Comparison of ENCODE assay signal across 28 mouse cellular contexts in the genomic region with DNA sequence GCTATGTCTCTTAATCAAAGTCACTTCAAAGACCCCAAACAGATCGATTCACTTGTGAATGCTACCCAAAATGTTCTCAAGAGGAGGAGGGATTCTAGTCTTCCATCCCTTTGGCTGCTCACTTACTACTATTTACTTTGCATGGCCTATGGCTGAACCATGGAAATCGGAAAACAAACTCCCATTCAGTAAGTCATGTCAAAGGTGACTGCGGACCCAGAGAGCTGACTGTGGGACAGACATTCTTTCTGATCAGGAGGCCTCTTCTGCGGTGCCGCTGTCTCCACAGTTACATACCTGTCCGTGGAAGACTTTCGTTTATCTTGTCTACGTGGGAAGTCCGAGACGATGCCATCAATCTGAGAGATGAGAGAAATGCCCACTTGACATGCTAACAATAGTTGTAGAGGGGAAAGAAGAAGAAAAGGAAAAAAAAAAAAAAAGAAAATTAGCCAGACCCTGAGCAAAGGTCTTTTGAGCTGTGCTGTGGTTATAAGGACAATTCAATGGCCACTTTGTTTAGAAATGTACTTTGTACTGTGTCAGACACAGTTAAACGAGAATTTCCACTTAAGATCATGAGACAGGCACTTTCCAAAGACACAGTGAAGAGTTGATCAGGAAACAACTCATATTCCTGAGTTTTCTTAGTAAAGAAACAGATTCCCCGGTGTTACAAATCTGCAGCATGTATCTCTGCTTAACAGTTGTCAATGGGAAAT.
DNase-seq lines count a peak whose midpoint lies in the region; ATAC-seq and TF ChIP-seq lines count a peak whose summit lies in the region.
"Had no signal": no experiment of that assay in that cellular context is flagged by ENCODE, and none has a peak within 500 bp of the region (broad histone marks: within the 10 kb centered on the region; RNA-seq: fewer than 3 reads in every experiment).

No protein-coding gene starts in this region.

- H3K27ac ChIP-seq in hindbrain, embryonic 10.5 days = no peak overlapping the region
- no peak overlapping the region for H3K27ac ChIP-seq in hindbrain, embryonic 11.5 days (ENCODE audit: low read depth, low read length)
- no peak overlapping the region for H3K27ac ChIP-seq in intestine, embryonic 14.5 days (ENCODE audit: low read depth)
- H3K27ac ChIP-seq in intestine, postnatal 0 days (ENCODE audit: low read depth, low read length) = no peak overlapping the region; the same call in 1 of the 2 replicates
- no peak overlapping the region for H3K27ac ChIP-seq in limb, embryonic 10.5 days
- no peak overlapping the region for H3K27ac ChIP-seq in stomach, postnatal 0 days (replicated peaks)
- H3K27ac ChIP-seq: embryonic facial prominence, embryonic 10.5 days; embryonic facial prominence, embryonic 13.5 days; forebrain, embryonic 13.5 days; hindbrain, embryonic 12.5 days; hindbrain, embryonic 15.5 days had no signal

- ATAC-seq in hindbrain, embryonic 11.5 days (ENCODE audit: low FRiP score) = no peak
- no peak for ATAC-seq in intestine, embryonic 14.5 days (replicated peaks; ENCODE audit: low FRiP score, low TSS enrichment, low read depth)
- ATAC-seq in intestine, postnatal 0 days = peak; percentile 85
- ATAC-seq in stomach, postnatal 0 days (ENCODE audit: low FRiP score, low TSS enrichment) = no peak
- ATAC-seq: forebrain, embryonic 13.5 days; forebrain, embryonic 16.5 days; Patski had no signal

- no peak overlapping the region for H3K9ac ChIP-seq in hindbrain, embryonic 11.5 days (ENCODE audit: low read depth, low read length)
- H3K9ac ChIP-seq in intestine, embryonic 14.5 days (ENCODE audit: low read length) = no peak overlapping the region
- no peak overlapping the region for H3K9ac ChIP-seq in intestine, postnatal 0 days (ENCODE audit: low read depth, low read length)
- H3K9ac ChIP-seq in stomach, postnatal 0 days (ENCODE audit: low read length) = no peak overlapping the region
- H3K9ac ChIP-seq: embryonic facial prominence, embryonic 13.5 days; forebrain, embryonic 13.5 days; hindbrain, embryonic 12.5 days; hindbrain, embryonic 15.5 days had no signal

- peaks cover 26% of the 10 kb centered on the region for H3K4me1 ChIP-seq in hindbrain, embryonic 10.5 days (replicated peaks)
- H3K4me1 ChIP-seq in hindbrain, embryonic 11.5 days (replicated peaks; ENCODE audit: control insufficient read depth, insufficient read depth, low read length) = no peaks in the 10 kb centered on the region
- no peaks in the 10 kb centered on the region for H3K4me1 ChIP-seq in intestine, embryonic 14.5 days (replicated peaks; ENCODE audit: control insufficient read depth, insufficient read depth, low read length)
- peaks cover 3% of the 10 kb centered on the region; the same call in 1 of the 2 replicates for H3K4me1 ChIP-seq in intestine, postnatal 0 days (replicated peaks; ENCODE audit: control insufficient read depth, insufficient read depth, low read length)
- H3K4me1 ChIP-seq in limb, embryonic 10.5 days = no peaks in the 10 kb centered on the region
- H3K4me1 ChIP-seq in stomach, postnatal 0 days (replicated peaks; ENCODE audit: control insufficient read depth, insufficient read depth) = no peaks in the 10 kb centered on the region
- H3K4me1 ChIP-seq: embryonic facial prominence, embryonic 13.5 days; forebrain, embryonic 13.5 days; hindbrain, embryonic 12.5 days; hindbrain, embryonic 15.5 days had no signal

- no peak overlapping the region for H3K4me2 ChIP-seq in hindbrain, embryonic 11.5 days (replicated peaks; ENCODE audit: low read depth, low read length)
- peak overlapping the region; percentile 2; the same call in 1 of the 2 replicates for H3K4me2 ChIP-seq in intestine, embryonic 14.5 days (ENCODE audit: low read length)
- H3K4me2 ChIP-seq in intestine, postnatal 0 days (replicated peaks; ENCODE audit: low read depth) = peak overlapping the region; percentile 49
- H3K4me2 ChIP-seq in stomach, postnatal 0 days (replicated peaks; ENCODE audit: low read depth) = no peak overlapping the region
- H3K4me2 ChIP-seq: embryonic facial prominence, embryonic 13.5 days; forebrain, embryonic 13.5 days; heart, embryonic 11.5 days; hindbrain, embryonic 12.5 days; hindbrain, embryonic 15.5 days had no signal

- peaks cover 99% of the 10 kb centered on the region for H3K27me3 ChIP-seq in hindbrain, embryonic 10.5 days (ENCODE audit: insufficient read depth, poor library complexity, severe bottlenecking)
- H3K27me3 ChIP-seq in hindbrain, embryonic 11.5 days (ENCODE audit: control insufficient read depth, insufficient read depth, low read length) = peaks cover 41% of the 10 kb centered on the region
- H3K27me3 ChIP-seq in intestine, embryonic 14.5 days (replicated peaks; ENCODE audit: control insufficient read depth, insufficient read depth, low read length) = no peaks in the 10 kb centered on the region
- H3K27me3 ChIP-seq in intestine, postnatal 0 days (replicated peaks; ENCODE audit: control insufficient read depth, insufficient read depth, low read length) = no peaks in the 10 kb centered on the region
- no peaks in the 10 kb centered on the region for H3K27me3 ChIP-seq in limb, embryonic 10.5 days (ENCODE audit: low read depth, poor library complexity, severe bottlenecking)
- no peaks in the 10 kb centered on the region for H3K27me3 ChIP-seq in stomach, postnatal 0 days (ENCODE audit: control insufficient read depth, insufficient read depth, low read length)
- H3K27me3 ChIP-seq: CH12.LX, Patski had no signal

- no peak for TF ChIP-seq EP300 in stomach, postnatal 0 days (optimal IDR thresholded peaks at IDR 0.05)

- DNase-seq in hindbrain, embryonic 10.5 days (ENCODE audit: low spot score) = peak; percentile 42
- DNase-seq in hindbrain, embryonic 11.5 days (ENCODE audit: low spot score) = no peak
- DNase-seq in embryo, embryonic 10.5 days (ENCODE audit: low spot score) = peak; percentile 63
- no peak for DNase-seq in intestine, embryonic 14.5 days (ENCODE audit: low spot score)
- no peak for DNase-seq in limb, embryonic 10.5 days (ENCODE audit: low spot score)
- DNase-seq in adrenal gland, postnatal 36 days = no peak
- no peak for DNase-seq in stomach, postnatal 0 days (ENCODE audit: low spot score)
- DNase-seq: adrenal gland, postnatal 10 days; B cell, adult 2 months; cerebellum, adult 11 months; cerebellum, adult 2 months; cerebellum, adult 9-11 months; cerebellum, postnatal 25 days; gastrocnemius, postnatal 10 days; gastrocnemius, postnatal 36 days; kidney, adult 11 months had no signal

- H3K36me3 ChIP-seq in hindbrain, embryonic 10.5 days = no peaks in the 10 kb centered on the region
- H3K36me3 ChIP-seq in hindbrain, embryonic 11.5 days (ENCODE audit: control insufficient read depth, insufficient read depth, low read length) = no peaks in the 10 kb centered on the region
- H3K36me3 ChIP-seq in intestine, embryonic 14.5 days (ENCODE audit: control insufficient read depth, insufficient read depth, low read length) = no peaks in the 10 kb centered on the region
- no peaks in the 10 kb centered on the region for H3K36me3 ChIP-seq in intestine, postnatal 0 days (ENCODE audit: control insufficient read depth, insufficient read depth)
- H3K36me3 ChIP-seq in limb, embryonic 10.5 days = no peaks in the 10 kb centered on the region
- H3K36me3 ChIP-seq in stomach, postnatal 0 days (ENCODE audit: control insufficient read depth, insufficient read depth, low read length) = no peaks in the 10 kb centered on the region
- H3K36me3 ChIP-seq: embryonic facial prominence, embryonic 10.5 days; embryonic facial prominence, embryonic 13.5 days; G1E; hindbrain, embryonic 12.5 days; hindbrain, embryonic 15.5 days had no signal

- TF ChIP-seq CTCF in intestine, postnatal 0 days (IDR thresholded peaks at IDR 0.05; ENCODE audit: low read depth) = no peak
- no peak for TF ChIP-seq CTCF in stomach, postnatal 0 days (IDR thresholded peaks at IDR 0.05; ENCODE audit: low read depth)

- 14% methylated on average over 12 of the region's 12 CpGs for WGBS in hindbrain, embryonic 10.5 days
- WGBS in hindbrain, embryonic 11.5 days = 15% methylated on average over 12 of the region's 12 CpGs
- WGBS in intestine, embryonic 14.5 days = 57% methylated on average over 12 of the region's 12 CpGs
- WGBS in intestine, postnatal 0 days = 36% methylated on average over 12 of the region's 12 CpGs
- WGBS in limb, embryonic 10.5 days = 76% methylated on average over 12 of the region's 12 CpGs
- 45% methylated on average over 12 of the region's 12 CpGs for WGBS in stomach, postnatal 0 days

- H3K4me3 ChIP-seq in hindbrain, embryonic 10.5 days = no peak overlapping the region
- H3K4me3 ChIP-seq in hindbrain, embryonic 11.5 days (ENCODE audit: low read depth, low read length) = no peak overlapping the region
- H3K4me3 ChIP-seq in intestine, embryonic 14.5 days (ENCODE audit: low read depth, low read length) = no peak overlapping the region
- H3K4me3 ChIP-seq in intestine, postnatal 0 days (ENCODE audit: low read depth, low read length) = peak overlapping the region; percentile 16
- no peak overlapping the region for H3K4me3 ChIP-seq in limb, embryonic 10.5 days
- H3K4me3 ChIP-seq in stomach, postnatal 0 days (ENCODE audit: low read depth, low read length) = no peak overlapping the region
- H3K4me3 ChIP-seq: embryonic facial prominence, embryonic 10.5 days; embryonic facial prominence, embryonic 13.5 days; erythroblast, embryonic 14.5 days; forebrain, embryonic 13.5 days; hindbrain, embryonic 12.5 days; hindbrain, embryonic 15.5 days had no signal

- no peaks in the 10 kb centered on the region for H3K9me3 ChIP-seq in hindbrain, embryonic 10.5 days
- H3K9me3 ChIP-seq in hindbrain, embryonic 11.5 days (ENCODE audit: control insufficient read depth, low read length) = no peaks in the 10 kb centered on the region
- H3K9me3 ChIP-seq in intestine, embryonic 14.5 days (ENCODE audit: control insufficient read depth, low read length) = no peaks in the 10 kb centered on the region
- no peaks in the 10 kb centered on the region for H3K9me3 ChIP-seq in intestine, postnatal 0 days (ENCODE audit: control insufficient read depth)
- H3K9me3 ChIP-seq in limb, embryonic 10.5 days (replicated peaks) = no peaks in the 10 kb centered on the region
- H3K9me3 ChIP-seq in stomach, postnatal 0 days (ENCODE audit: control insufficient read depth, low read length) = no peaks in the 10 kb centered on the region
- H3K9me3 ChIP-seq: embryonic facial prominence, embryonic 10.5 days; embryonic facial prominence, embryonic 13.5 days; forebrain, embryonic 13.5 days; G1E; hindbrain, embryonic 12.5 days; hindbrain, embryonic 15.5 days had no signal

Comparison
In these comparisons a context has a peak if more than half of its experiments do, and no peak if none do; other contexts are left out.
1. DNase-seq: peak in hindbrain, embryonic 10.5 days (single experiment) and embryo, embryonic 10.5 days (single experiment); none in hindbrain, embryonic 11.5 days (single experiment), intestine, embryonic 14.5 days (single experiment), limb, embryonic 10.5 days (single experiment), adrenal gland, postnatal 36 days (0 of 2) and stomach, postnatal 0 days (single experiment).
2. H3K4me2 ChIP-seq: peak in intestine, embryonic 14.5 days (single experiment) and intestine, postnatal 0 days (single experiment); none in hindbrain, embryonic 11.5 days (single experiment) and stomach, postnatal 0 days (single experiment).